Mouse (Mus musculus) hindbrain, embryonic 16.5 days (tissue): ENCODE data around the gene Gm21992. TPM values are rescaled to one million over a fixed set of nuclear protein-coding genes. Genes with fewer than 3 reads are reported as not detected.

Experiments
- ATAC-seq: fragments of 200-750 bp; cut with Nextera tagmentation; 2 replicates; pipeline ENCODE4 v1.8.0; 2017; ENCODE audit warnings: moderate TSS enrichment, moderate library complexity
- H3K27ac ChIP-seq: fragments of 300-500 bp; sonication (generic); 2 replicates; pipeline ENCODE4 v1.5.1; 2014; ENCODE audit warnings: low read depth, mild to moderate bottlenecking, control low read depth, low read length, moderate library complexity
- H3K27me3 ChIP-seq: fragments of 300-500 bp; sonication (generic); replicated peaks from 2 replicates; pipeline ENCODE4 v1.6.1; 2014; ENCODE audit warnings: low read length; ENCODE audit not compliant: control insufficient read depth, insufficient read depth
- H3K36me3 ChIP-seq: fragments of 300-500 bp; sonication (generic); 2 replicates; pipeline ENCODE4 v1.6.1; 2014; ENCODE audit warnings: mild to moderate bottlenecking, low read length, moderate library complexity, mixed read lengths; ENCODE audit not compliant: control insufficient read depth, insufficient read depth
- H3K4me1 ChIP-seq: fragments of 300-500 bp; sonication (generic); 2 replicates; pipeline ENCODE4 v1.6.1; 2014; ENCODE audit warnings: low read depth, low read length; ENCODE audit not compliant: control insufficient read depth, insufficient read depth
- H3K4me2 ChIP-seq: fragments of 300-500 bp; sonication (generic); 2 replicates; pipeline ENCODE4 v1.6.1; 2014; ENCODE audit warnings: mild to moderate bottlenecking, low read length, control low read depth, moderate library complexity
- H3K4me3 ChIP-seq: fragments of 300-500 bp; sonication (generic); 2 replicates; pipeline ENCODE4 v1.5.1; 2014; ENCODE audit warnings: mild to moderate bottlenecking, low read length, control low read depth, moderate library complexity
- H3K9ac ChIP-seq: fragments of 300-500 bp; sonication (generic); 2 replicates; pipeline ENCODE4 v1.6.1; 2014; ENCODE audit warnings: low read depth, mild to moderate bottlenecking, control low read depth, low read length, moderate library complexity
- H3K9me3 ChIP-seq: fragments of 300-500 bp; sonication (generic); 2 replicates; pipeline ENCODE4 v1.6.1; 2014; ENCODE audit warnings: mild to moderate bottlenecking, low read length, moderate library complexity; ENCODE audit not compliant: control insufficient read depth
- WGBS: fragments of 180-500 bp; shearing (Covaris S2); extraction: QIAGEN DNeasy Blood & Tissue Kit; methylation state at CpG from one replicate; pipeline ENCODE4 v1.1.7; 2014; 5-methylcytosine and 5-hydroxymethylcytosine counted together
- polyA plus RNA-seq: library from polyadenylated mRNA; unstranded; fragments of >200 nt; fragmentation: Nextera tagmentation; extraction: Ambion mirVana; gene quantifications from 2 replicates; pipeline ENCODE4 v1.2.1, GENCODE M21; 2015

Gene Gm21992
- polyA plus RNA-seq, 1 experiment from 2014 or later = 21.3 TPM

DNA sequence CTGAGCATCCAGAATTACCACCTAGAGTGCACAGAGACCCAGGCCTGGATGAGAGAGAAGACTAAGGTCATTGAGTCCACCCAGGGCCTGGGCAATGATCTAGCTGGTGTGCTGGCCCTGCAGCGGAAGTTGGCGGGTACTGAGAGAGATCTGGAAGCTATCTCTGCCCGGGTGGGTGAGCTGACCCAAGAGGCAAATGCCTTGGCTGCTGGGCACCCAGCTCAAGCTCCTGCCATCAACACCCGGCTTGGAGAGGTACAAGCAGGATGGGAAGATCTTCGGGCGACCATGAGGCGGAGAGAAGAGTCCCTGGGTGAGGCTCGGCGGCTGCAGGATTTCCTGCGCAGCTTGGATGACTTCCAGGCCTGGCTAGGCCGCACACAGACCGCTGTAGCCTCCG lies 73.5 kb downstream of the Gm21992 start:
- H3K27me3 ChIP-seq = no peaks in the 10 kb centered on the region
- no peaks in the 10 kb centered on the region for H3K9me3 ChIP-seq
- H3K4me3 ChIP-seq = no peak overlapping the region
- no peak for ATAC-seq
- no peaks in the 10 kb centered on the region for H3K4me1 ChIP-seq
- H3K9ac ChIP-seq = no peak overlapping the region
- 90% methylated on average over 13 of the region's 13 CpGs for WGBS
- H3K36me3 ChIP-seq = peaks cover 56% of the 10 kb centered on the region
- H3K27ac ChIP-seq = no peak overlapping the region
- H3K4me2 ChIP-seq = no peak overlapping the region

- 90% methylated on average over 3 of the region's 3 CpGs for WGBS
- Histone ChIP-seq H3K9ac (no peak overlapping the region), H3K27ac (no peak overlapping the region), H3K36me3 (peaks cover 40% of the 10 kb centered on the region), H3K27me3 (no peaks in the 10 kb centered on the region), H3K4me3 (no peak overlapping the region), H3K4me1 (no peaks in the 10 kb centered on the region), H3K4me2 (no peak overlapping the region), H3K9me3 (no peaks in the 10 kb centered on the region)
- ATAC-seq = no peak
Measured at GRCm38 (mm10) chr19:4733052-4733451, 78.4 kb downstream of the Gm21992 start.

DNA sequence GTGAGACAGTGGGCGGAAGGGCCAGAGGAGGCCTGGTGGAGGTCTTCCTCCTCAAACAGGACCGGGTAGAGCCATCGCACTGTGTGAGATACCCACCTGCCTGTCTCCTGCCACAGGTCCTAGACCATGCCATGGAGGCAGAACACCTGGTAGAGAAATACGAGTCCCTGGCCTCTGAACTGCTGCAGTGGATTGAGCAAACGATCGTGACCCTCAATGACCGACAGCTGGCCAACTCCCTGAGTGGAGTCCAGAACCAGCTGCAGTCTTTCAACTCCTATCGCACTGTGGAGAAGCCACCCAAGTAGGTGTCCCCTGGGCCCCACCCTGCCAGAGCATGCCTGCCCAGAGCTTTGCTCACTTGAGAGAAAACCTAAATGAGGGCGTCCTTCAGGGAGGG lies 82.2 kb downstream of the Gm21992 start:
- no peak for ATAC-seq
- Histone ChIP-seq H3K27ac (no peak overlapping the region), H3K27me3 (no peaks in the 10 kb centered on the region), H3K36me3 (peaks cover 22% of the 10 kb centered on the region), H3K4me2 (no peak overlapping the region), H3K9me3 (no peaks in the 10 kb centered on the region), H3K4me3 (no peak overlapping the region), H3K9ac (no peak overlapping the region), H3K4me1 (no peaks in the 10 kb centered on the region)
- 90% methylated on average over 9 of the region's 9 CpGs for WGBS

DNA sequence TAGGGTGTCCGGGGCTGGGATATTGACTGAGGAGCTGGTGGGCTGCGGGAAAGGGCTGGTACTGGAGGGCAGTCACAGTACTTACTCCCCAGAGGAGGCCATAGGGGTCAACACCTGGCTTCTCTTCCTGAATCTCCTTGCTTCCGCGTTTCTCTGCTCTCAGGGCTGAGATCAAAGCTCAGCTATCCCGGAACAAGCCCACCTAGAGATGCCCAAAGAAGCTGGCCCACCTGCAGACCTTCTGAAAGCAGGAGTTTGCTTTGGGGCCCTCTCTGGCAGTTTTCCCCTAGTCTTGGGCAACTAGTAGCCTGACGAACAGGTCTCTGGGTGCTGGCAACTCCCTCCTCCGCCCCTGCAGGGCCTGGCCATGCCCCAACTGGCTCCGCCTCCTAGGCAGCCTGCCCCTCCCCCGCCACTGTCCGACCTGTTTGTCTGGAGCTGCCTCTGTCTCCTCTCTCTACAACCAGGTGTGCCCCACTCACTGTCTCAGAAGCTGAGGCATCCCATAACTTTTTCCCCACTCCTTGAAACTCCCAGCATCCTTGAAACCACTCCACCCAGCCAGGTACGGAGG lies 90.7 kb downstream of the Gm21992 start:
- H3K27ac ChIP-seq = no peak overlapping the region
- no peaks in the 10 kb centered on the region; the same call in 1 of the 2 replicates for H3K4me1 ChIP-seq
- H3K36me3 ChIP-seq = no peaks in the 10 kb centered on the region; the same call in 1 of the 2 replicates

GRCm38 (mm10) chr19:4720112-4720511 lies 91.3 kb downstream of the Gm21992 start:
- Histone ChIP-seq H3K4me3 (no peak overlapping the region), H3K27ac (no peak overlapping the region), H3K9ac (no peak overlapping the region), H3K4me2 (no peak overlapping the region), H3K9me3 (no peaks in the 10 kb centered on the region), H3K4me1 (no peaks in the 10 kb centered on the region; the same call in none of the 2 replicates), H3K36me3 (no peaks in the 10 kb centered on the region; the same call in 1 of the 2 replicates), H3K27me3 (no peaks in the 10 kb centered on the region)
- WGBS = 82% methylated on average over 15 of the region's 15 CpGs
- ATAC-seq = no peak

More for the DNA sequence above, 90.7 kb downstream of the Gm21992 start:
- Histone ChIP-seq H3K4me3 (no peak overlapping the region), H3K4me2 (no peak overlapping the region), H3K9ac (no peak overlapping the region), H3K9me3 (no peaks in the 10 kb centered on the region), H3K27me3 (no peaks in the 10 kb centered on the region)
- no peak for ATAC-seq
- 22% methylated on average over 11 of the region's 11 CpGs for WGBS

GRCm38 (mm10) chr19:4719351-4719764 lies 92.1 kb downstream of the Gm21992 start:
- no peak for ATAC-seq
- no peaks in the 10 kb centered on the region for H3K9me3 ChIP-seq
- no peak overlapping the region for H3K27ac ChIP-seq
- no peak overlapping the region for H3K9ac ChIP-seq
- no peak overlapping the region for H3K4me3 ChIP-seq
- WGBS = 23% methylated on average over 5 of the region's 5 CpGs
- H3K4me1 ChIP-seq = peaks cover 3% of the 10 kb centered on the region
- no peaks in the 10 kb centered on the region; the same call in 1 of the 2 replicates for H3K36me3 ChIP-seq
- no peak overlapping the region for H3K4me2 ChIP-seq
- H3K27me3 ChIP-seq = no peaks in the 10 kb centered on the region

GRCm38 (mm10) chr19:4718716-4719115 lies 92.7 kb downstream of the Gm21992 start:
- no peak overlapping the region for H3K4me3 ChIP-seq
- H3K4me2 ChIP-seq = no peak overlapping the region
- H3K36me3 ChIP-seq = no peaks in the 10 kb centered on the region; the same call in 1 of the 2 replicates
- no peak overlapping the region for H3K9ac ChIP-seq
- no peak for ATAC-seq
- H3K9me3 ChIP-seq = no peaks in the 10 kb centered on the region
- H3K27ac ChIP-seq = no peak overlapping the region
- H3K27me3 ChIP-seq = no peaks in the 10 kb centered on the region
- peaks cover 9% of the 10 kb centered on the region for H3K4me1 ChIP-seq
- 44% methylated on average over 10 of the region's 12 CpGs for WGBS

DNA sequence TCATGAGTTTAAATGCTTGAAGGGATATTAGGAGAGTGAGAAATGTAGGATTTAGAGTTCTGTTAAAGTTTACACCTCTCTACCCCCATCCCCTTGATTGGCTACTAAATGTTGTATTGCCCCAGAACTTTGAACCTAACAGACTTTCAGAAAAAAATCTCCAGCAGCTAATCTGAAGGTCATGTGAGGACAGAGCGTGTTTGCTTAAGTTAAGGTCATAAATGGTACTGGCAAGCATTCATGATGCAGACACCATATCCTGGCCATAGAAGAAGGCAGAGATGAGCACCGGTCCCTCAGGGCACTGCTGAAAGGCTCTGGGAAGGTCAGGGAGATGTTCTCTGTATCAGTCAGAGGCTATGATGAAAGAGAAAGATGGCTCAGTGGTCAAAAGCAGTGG lies 94.1 kb downstream of the Gm21992 start:
- H3K27ac ChIP-seq = no peak overlapping the region
- no peaks in the 10 kb centered on the region for H3K9me3 ChIP-seq
- H3K36me3 ChIP-seq = no peaks in the 10 kb centered on the region; the same call in 1 of the 2 replicates
- H3K4me2 ChIP-seq = no peak overlapping the region
- no peak overlapping the region for H3K4me3 ChIP-seq
- no peaks in the 10 kb centered on the region for H3K27me3 ChIP-seq
- no peak for ATAC-seq
- WGBS = 98% methylated on average over 2 of the region's 2 CpGs
- H3K4me1 ChIP-seq = peaks cover 11% of the 10 kb centered on the region
- H3K9ac ChIP-seq = no peak overlapping the region

- H3K4me1 ChIP-seq = peaks cover 11% of the 10 kb centered on the region
- no peaks in the 10 kb centered on the region; the same call in 1 of the 2 replicates for H3K36me3 ChIP-seq
- 98% methylated on average over 14 of the region's 14 CpGs for WGBS
- H3K27ac ChIP-seq = no peak overlapping the region
- H3K27me3 ChIP-seq = no peaks in the 10 kb centered on the region
- H3K9me3 ChIP-seq = no peaks in the 10 kb centered on the region
- H3K4me3 ChIP-seq = no peak overlapping the region
- no peak overlapping the region for H3K4me2 ChIP-seq
- no peak overlapping the region for H3K9ac ChIP-seq
- ATAC-seq = no peak
Measured at GRCm38 (mm10) chr19:4716756-4717155, 94.7 kb downstream of the Gm21992 start.
